Mouse (Mus musculus) kidney, postnatal 0 days (tissue): ENCODE measurements at regions not wholly inside any gene's neighbourhood (a gene's known extent, or its start where the extent isn't known, plus 50 kb on each side); places are given as distances from the start of the nearest gene placed in this dataset.

Source experiments
- ATAC-seq: fragments of 200-750 bp; cut with Nextera tagmentation; replicated peaks from 2 replicates; pipeline ENCODE4 v1.8.0; 2017; ENCODE audit warnings: low read depth, moderate number of reproducible peaks, moderate TSS enrichment, moderate library complexity; ENCODE audit not compliant: low FRiP score
- DNase-seq: peaks from one replicate; pipeline ENCODE4 v3.0.0-alpha.2; 2016; ENCODE audit warnings: low spot score
- H3K27ac ChIP-seq: fragments of 300-500 bp; sonication (generic); 2 replicates; pipeline ENCODE4 v1.5.1; 2014; ENCODE audit warnings: mild to moderate bottlenecking
- H3K27me3 ChIP-seq: fragments of 300-500 bp; sonication (generic); 2 replicates; pipeline ENCODE4 v1.6.1; 2014; ENCODE audit warnings: low read length, mixed read lengths; ENCODE audit not compliant: insufficient read depth
- H3K36me3 ChIP-seq: fragments of 300-500 bp; sonication (generic); 2 replicates; pipeline ENCODE4 v1.6.1; 2014; ENCODE audit warnings: low read length, mixed read lengths; ENCODE audit not compliant: insufficient read depth
- H3K4me1 ChIP-seq: fragments of 300-500 bp; sonication (generic); replicated peaks from 2 replicates; pipeline ENCODE4 v1.6.1; 2014; ENCODE audit warnings: antibody characterized with exemption, low read length, mixed read lengths; ENCODE audit not compliant: insufficient read depth
- H3K4me2 ChIP-seq: fragments of 300-500 bp; sonication (generic); 2 replicates; pipeline ENCODE4 v1.6.1; 2014; ENCODE audit warnings: mild to moderate bottlenecking, low read length, moderate library complexity, mixed read lengths
- H3K4me3 ChIP-seq: fragments of 300-500 bp; sonication (generic); replicated peaks from 2 replicates; pipeline ENCODE4 v1.5.1; 2014; ENCODE audit warnings: low read depth, low read length
- H3K9ac ChIP-seq: fragments of 300-500 bp; sonication (generic); 2 replicates; pipeline ENCODE4 v1.6.1; 2014; ENCODE audit warnings: low read depth, low read length
- H3K9me3 ChIP-seq: fragments of 300-500 bp; sonication (generic); replicated peaks from 2 replicates; pipeline ENCODE4 v1.6.1; 2016; ENCODE audit warnings: low read length, inconsistent platforms, mixed read lengths
- CTCF ChIP-seq: IDR thresholded peaks from 2 replicates; pipeline ENCODE4 v1.5.1; 2016; ENCODE audit warnings: antibody characterized with exemption, low read depth, mild to moderate bottlenecking, moderate library complexity
- WGBS: fragments of 180-500 bp; shearing (Covaris S2); extraction: QIAGEN DNeasy Blood & Tissue Kit; methylation state at CpG from one replicate; pipeline ENCODE4 v1.1.7; 2014; 5-methylcytosine and 5-hydroxymethylcytosine counted together

DNA sequence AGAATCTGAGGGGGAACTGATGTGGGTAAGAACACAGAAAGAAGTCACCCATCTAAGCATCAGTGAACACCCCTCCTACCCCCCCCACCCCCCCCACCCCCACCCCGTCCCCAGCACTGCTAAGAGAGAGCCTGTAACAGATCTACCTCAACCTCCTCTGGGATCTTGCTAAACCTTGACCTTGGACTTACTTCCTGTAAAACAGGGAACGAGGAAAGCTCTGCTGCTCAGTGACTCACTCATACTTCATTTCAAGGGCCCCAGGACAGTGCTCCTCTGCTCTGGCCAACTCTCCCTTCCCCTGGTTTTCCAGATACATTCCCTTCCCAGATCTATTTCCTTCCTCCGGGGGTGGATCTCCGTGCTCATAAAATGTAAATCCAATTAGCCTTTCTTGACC lies 510.4 kb upstream of the Mpdz start:
- 17% methylated on average over 4 of the region's 4 CpGs for WGBS
- no peak for TF ChIP-seq CTCF
- ATAC-seq (no peak), DNase-seq (peak; percentile 38)
- Histone ChIP-seq H3K27ac (no peak overlapping the region), H3K27me3 (no peaks in the 10 kb centered on the region), H3K4me2 (no peak overlapping the region), H3K36me3 (no peaks in the 10 kb centered on the region), H3K4me1 (no peaks in the 10 kb centered on the region), H3K9ac (no peak overlapping the region), H3K9me3 (no peaks in the 10 kb centered on the region), H3K4me3 (no peak overlapping the region)

DNA sequence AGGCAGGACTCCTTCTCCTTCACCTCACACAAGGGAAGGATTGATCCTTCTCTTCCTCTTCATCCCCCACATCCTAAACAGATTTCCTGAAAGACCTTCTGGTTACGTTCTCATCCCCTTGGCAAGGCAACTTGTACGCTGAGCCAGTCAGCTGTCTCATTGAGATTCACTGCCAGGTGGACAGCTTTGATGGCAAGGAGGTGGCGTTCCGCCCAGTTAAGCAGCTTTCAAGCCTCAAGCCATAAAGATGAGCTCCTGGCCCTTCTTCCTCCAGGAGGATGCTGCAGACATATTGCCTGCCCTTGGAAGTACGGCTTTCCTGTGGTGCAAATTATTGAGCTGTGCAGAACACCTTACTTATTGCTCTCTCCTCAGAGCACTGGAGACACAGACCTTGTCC lies 494.8 kb upstream of the Mpdz start:
- Histone ChIP-seq H3K4me3 (no peak overlapping the region), H3K36me3 (no peaks in the 10 kb centered on the region), H3K4me2 (no peak overlapping the region), H3K27me3 (no peaks in the 10 kb centered on the region), H3K27ac (no peak overlapping the region), H3K9me3 (no peaks in the 10 kb centered on the region), H3K9ac (no peak overlapping the region), H3K4me1 (no peaks in the 10 kb centered on the region)
- WGBS = 28% methylated on average over 5 of the region's 5 CpGs
- no peak for ATAC-seq
- no peak for TF ChIP-seq CTCF
- no peak for DNase-seq

DNA sequence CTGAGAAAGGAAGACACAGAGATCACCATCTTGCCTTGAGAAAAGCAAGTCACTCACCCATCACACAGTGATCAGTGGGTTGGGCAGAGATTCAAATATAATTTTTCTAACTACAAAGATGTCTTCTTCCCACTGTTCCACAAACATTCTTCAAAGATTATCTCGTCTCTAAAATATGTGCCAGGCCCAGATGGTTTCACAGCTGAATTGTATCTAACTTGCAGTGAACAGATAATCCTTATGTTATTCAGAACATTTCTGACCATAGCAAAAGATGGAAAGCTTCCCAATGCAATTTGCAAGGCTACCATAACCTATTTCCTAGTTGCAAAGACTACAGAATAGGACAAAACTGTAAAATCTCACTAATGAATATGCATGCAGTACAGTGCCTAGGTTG lies 488.3 kb upstream of the Mpdz start:
- WGBS = 53% methylated on average over 1 of the region's 1 CpGs

DNA sequence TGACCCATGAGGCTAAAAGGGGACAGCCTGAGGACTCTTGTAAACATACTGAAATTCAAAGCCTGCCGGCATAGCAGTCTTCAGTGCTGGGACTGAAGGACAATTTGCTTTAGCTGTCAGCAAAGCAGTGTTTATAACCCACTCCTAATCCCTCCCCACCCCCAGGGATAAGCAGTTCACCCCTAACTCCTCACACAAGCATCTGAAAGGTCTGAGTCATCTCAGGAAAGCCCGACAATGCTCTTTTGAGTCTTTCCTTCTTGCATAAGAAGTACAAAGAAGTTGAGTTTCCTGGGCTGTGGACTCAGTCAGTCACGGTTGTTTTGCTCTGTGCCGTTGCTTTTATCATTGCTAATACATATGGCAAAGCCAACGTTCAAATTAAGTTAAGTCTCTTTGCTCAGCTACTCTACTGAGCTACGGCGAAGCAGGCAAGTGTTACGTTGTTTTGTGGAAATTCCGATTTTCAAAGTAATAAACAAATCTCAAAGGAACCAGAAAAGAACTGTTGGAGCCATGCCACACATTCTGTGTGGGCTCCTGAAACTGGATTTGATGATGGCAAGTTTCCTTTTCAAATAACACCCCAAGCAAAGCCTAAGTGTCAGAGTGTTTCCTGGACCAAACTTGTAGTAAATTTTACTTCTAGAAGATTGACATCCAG lies 486.1 kb upstream of the Mpdz start:
- WGBS = 44% methylated on average over 9 of the region's 9 CpGs
- no peak overlapping the region for H3K9ac ChIP-seq
- H3K4me1 ChIP-seq = no peaks in the 10 kb centered on the region
- H3K27ac ChIP-seq = no peak overlapping the region
- H3K4me2 ChIP-seq = no peak overlapping the region
- H3K36me3 ChIP-seq = no peaks in the 10 kb centered on the region
- no peak overlapping the region for H3K4me3 ChIP-seq
- no peaks in the 10 kb centered on the region for H3K9me3 ChIP-seq
- H3K27me3 ChIP-seq = no peaks in the 10 kb centered on the region
- DNase-seq (no peak), ATAC-seq (no peak)
- no peak for TF ChIP-seq CTCF

More for the DNA sequence above, 488.3 kb upstream of the Mpdz start:
- DNase-seq (no peak), ATAC-seq (no peak)
- Histone ChIP-seq H3K9me3 (no peaks in the 10 kb centered on the region), H3K27ac (no peak overlapping the region), H3K4me2 (no peak overlapping the region), H3K4me3 (no peak overlapping the region), H3K4me1 (no peaks in the 10 kb centered on the region), H3K27me3 (no peaks in the 10 kb centered on the region), H3K36me3 (no peaks in the 10 kb centered on the region), H3K9ac (no peak overlapping the region)
- no peak for TF ChIP-seq CTCF

DNA sequence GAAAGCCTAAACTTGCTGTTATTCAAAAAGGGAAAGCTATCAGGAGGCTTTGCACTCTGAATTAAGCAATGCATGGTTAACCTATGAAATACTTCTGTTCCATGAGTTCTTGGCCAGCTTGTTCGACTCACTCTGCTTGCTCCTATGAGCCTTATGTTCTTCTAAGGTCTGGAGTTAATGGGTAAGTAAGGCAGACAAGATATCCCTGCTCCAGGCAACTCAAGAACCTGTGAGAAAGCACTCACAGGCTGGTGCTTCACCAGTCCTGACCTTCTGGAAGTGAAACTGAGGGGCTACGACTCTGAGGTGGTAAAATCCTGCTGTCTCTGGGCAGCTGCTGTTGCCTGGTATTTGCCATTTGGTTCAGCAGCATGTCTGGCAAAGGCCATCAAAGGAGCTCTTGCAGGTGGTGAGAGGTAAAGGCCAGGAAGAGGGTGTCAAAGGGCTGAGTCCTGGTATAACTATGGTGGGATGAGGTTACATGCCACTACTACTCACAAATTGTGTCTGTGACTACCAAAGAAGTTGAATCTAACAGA lies 484.6 kb upstream of the Mpdz start:
- DNase-seq (no peak), ATAC-seq (no peak)
- Histone ChIP-seq H3K27me3 (no peaks in the 10 kb centered on the region), H3K4me2 (no peak overlapping the region), H3K9me3 (no peaks in the 10 kb centered on the region), H3K27ac (no peak overlapping the region), H3K4me1 (no peaks in the 10 kb centered on the region), H3K4me3 (no peak overlapping the region), H3K9ac (no peak overlapping the region), H3K36me3 (no peaks in the 10 kb centered on the region)
- TF ChIP-seq CTCF = no peak
- WGBS = 64% methylated on average over 2 of the region's 2 CpGs

DNA sequence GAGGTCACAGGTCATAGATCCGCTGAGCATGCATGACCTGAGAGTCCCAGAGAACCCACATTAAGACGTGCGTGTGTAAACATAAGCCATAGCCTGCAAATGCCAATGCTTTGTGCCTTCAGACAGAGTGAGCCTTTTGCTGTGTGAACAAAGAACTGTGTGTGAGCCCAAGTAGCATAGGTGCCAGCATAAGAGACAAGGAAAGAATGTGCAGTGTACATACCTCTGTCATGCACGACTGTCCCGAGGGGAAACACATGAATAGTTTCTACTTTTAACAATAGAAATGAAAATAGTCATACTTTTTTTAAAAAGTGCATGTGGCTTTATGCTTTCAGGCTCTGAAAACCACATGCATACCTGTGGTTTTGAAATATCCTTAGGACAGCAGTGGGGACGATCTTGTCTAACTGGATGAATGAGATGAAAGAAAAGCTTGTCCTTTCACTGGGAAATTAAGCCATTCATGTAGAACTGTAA lies 484.1 kb upstream of the Mpdz start:
- no peak for ATAC-seq
- DNase-seq = peak; percentile 4
- 62% methylated on average over 6 of the region's 6 CpGs for WGBS

More for the DNA sequence above, 484.1 kb upstream of the Mpdz start:
- H3K9ac ChIP-seq = no peak overlapping the region
- H3K36me3 ChIP-seq = no peaks in the 10 kb centered on the region
- TF ChIP-seq CTCF = no peak
- H3K4me2 ChIP-seq = no peak overlapping the region
- no peak overlapping the region for H3K4me3 ChIP-seq
- no peak overlapping the region for H3K27ac ChIP-seq
- no peaks in the 10 kb centered on the region for H3K4me1 ChIP-seq
- H3K9me3 ChIP-seq = no peaks in the 10 kb centered on the region
- H3K27me3 ChIP-seq = no peaks in the 10 kb centered on the region
